Mouse (Mus musculus): ENCODE measurements at regions not wholly inside any gene's neighbourhood (a gene's known extent, or its start where the extent isn't known, plus 50 kb on each side); places are given as distances from the start of the nearest gene placed in this dataset.
A peak's percentile ranks its signal among the peaks of the same experiment; 100 is the strongest.

GRCm38 (mm10) chr2:18617520-18617919 lies 54.7 kb upstream of the Commd3 start:
- 35% methylated on average over 5 of the region's 5 CpGs for WGBS
- H3K9ac ChIP-seq, result no peak overlapping the region
- no peak for ATAC-seq (replicated peaks)

GRCm38 (mm10) chr2:18609868-18610185 lies 62.4 kb upstream of the Commd3 start:
- Histone ChIP-seq H3K9ac (no peak overlapping the region), H3K4me2 (peak overlapping the region; percentile 80), H3K36me3 (replicated peaks) (no peaks in the 10 kb centered on the region), H3K27me3 (replicated peaks) (peaks cover 23% of the 10 kb centered on the region), H3K27ac (no peak overlapping the region), H3K9me3 (no peaks in the 10 kb centered on the region), H3K4me1 (peaks cover 25% of the 10 kb centered on the region), H3K4me3 (peak overlapping the region; percentile 46)
- WGBS, result 7% methylated on average over 10 of the region's 10 CpGs
- ATAC-seq (replicated peaks), result no peak

More at GRCm38 (mm10) chr2:18617520-18617919, 54.7 kb upstream of the Commd3 start:
- no peak overlapping the region for H3K4me3 ChIP-seq
- no peaks in the 10 kb centered on the region for H3K9me3 ChIP-seq
- H3K27ac ChIP-seq, result no peak overlapping the region
- H3K4me2 ChIP-seq, result peak overlapping the region; percentile 24
- H3K36me3 ChIP-seq (replicated peaks), result no peaks in the 10 kb centered on the region
- no peaks in the 10 kb centered on the region for H3K4me1 ChIP-seq
- no peaks in the 10 kb centered on the region; the same call in 1 of the 2 replicates for H3K27me3 ChIP-seq (replicated peaks)

GRCm38 (mm10) chr2:18609075-18609867 lies 62.9 kb upstream of the Commd3 start:
- H3K27me3 ChIP-seq (replicated peaks), result peaks cover 23% of the 10 kb centered on the region
- H3K36me3 ChIP-seq (replicated peaks), result no peaks in the 10 kb centered on the region
- ATAC-seq (replicated peaks), result peak; percentile 75
- H3K4me2 ChIP-seq, result peak overlapping the region; percentile 80
- peaks cover 25% of the 10 kb centered on the region for H3K4me1 ChIP-seq
- H3K4me3 ChIP-seq, result peak overlapping the region; percentile 46
- peak overlapping the region; percentile 55 for H3K9ac ChIP-seq
- no peak overlapping the region for H3K27ac ChIP-seq
- under 1% methylated on average over 51 of the region's 51 CpGs for WGBS
- H3K9me3 ChIP-seq, result no peaks in the 10 kb centered on the region

- no peaks in the 10 kb centered on the region for H3K9me3 ChIP-seq
- H3K27ac ChIP-seq, result no peak overlapping the region
- peak; percentile 87 for ATAC-seq (replicated peaks)
- peak overlapping the region; percentile 80 for H3K4me2 ChIP-seq
- under 1% methylated on average over 27 of the region's 29 CpGs for WGBS
- H3K9ac ChIP-seq, result peak overlapping the region; percentile 55
- H3K4me3 ChIP-seq, result peak overlapping the region; percentile 46
- H3K36me3 ChIP-seq (replicated peaks), result no peaks in the 10 kb centered on the region
- H3K27me3 ChIP-seq (replicated peaks), result peaks cover 23% of the 10 kb centered on the region
- H3K4me1 ChIP-seq, result peaks cover 25% of the 10 kb centered on the region
These were observed 63.7 kb upstream of the Commd3 start for GRCm38 (mm10) chr2:18608260-18609074.

GRCm38 (mm10) chr2:18607586-18608259 lies 64.5 kb upstream of the Commd3 start:
- peaks cover 23% of the 10 kb centered on the region for H3K27me3 ChIP-seq (replicated peaks)
- H3K4me1 ChIP-seq, result peaks cover 25% of the 10 kb centered on the region
- peak overlapping the region; percentile 55 for H3K9ac ChIP-seq
- no peaks in the 10 kb centered on the region for H3K9me3 ChIP-seq
- H3K4me3 ChIP-seq, result peak overlapping the region; percentile 46
- H3K4me2 ChIP-seq, result peak overlapping the region; percentile 80
- no peaks in the 10 kb centered on the region for H3K36me3 ChIP-seq (replicated peaks)
- H3K27ac ChIP-seq, result no peak overlapping the region
- under 1% methylated on average over 14 of the region's 14 CpGs for WGBS
- peak; percentile 77 for ATAC-seq (replicated peaks)

GRCm38 (mm10) chr2:18607088-18607487 lies 65.1 kb upstream of the Commd3 start:
- H3K4me3 ChIP-seq, result peak overlapping the region; percentile 46
- H3K27ac ChIP-seq, result no peak overlapping the region
- H3K4me1 ChIP-seq, result peaks cover 25% of the 10 kb centered on the region
- H3K4me2 ChIP-seq, result peak overlapping the region; percentile 80
- ATAC-seq (replicated peaks), result no peak
- peaks cover 23% of the 10 kb centered on the region for H3K27me3 ChIP-seq (replicated peaks)
- no peak overlapping the region for H3K9ac ChIP-seq
- H3K36me3 ChIP-seq (replicated peaks), result no peaks in the 10 kb centered on the region
- 5% methylated on average over 6 of the region's 6 CpGs for WGBS
- H3K9me3 ChIP-seq, result no peaks in the 10 kb centered on the region

GRCm38 (mm10) chr2:18592221-18592620 lies 80.0 kb upstream of the Commd3 start:
- no peaks in the 10 kb centered on the region for H3K4me1 ChIP-seq
- no peak overlapping the region for H3K9ac ChIP-seq
- H3K27ac ChIP-seq, result no peak overlapping the region
- ATAC-seq (replicated peaks), result no peak
- no peak overlapping the region for H3K4me2 ChIP-seq
- WGBS, result 72% methylated on average over 4 of the region's 4 CpGs
- H3K36me3 ChIP-seq (replicated peaks), result no peaks in the 10 kb centered on the region
- H3K27me3 ChIP-seq (replicated peaks), result no peaks in the 10 kb centered on the region; the same call in 1 of the 2 replicates
- no peaks in the 10 kb centered on the region for H3K9me3 ChIP-seq
- no peak overlapping the region for H3K4me3 ChIP-seq

GRCm38 (mm10) chr2:18588232-18588631 lies 84.0 kb upstream of the Commd3 start:
- no peaks in the 10 kb centered on the region for H3K36me3 ChIP-seq (replicated peaks)
- H3K27me3 ChIP-seq (replicated peaks), result no peaks in the 10 kb centered on the region; the same call in 1 of the 2 replicates
- no peaks in the 10 kb centered on the region for H3K9me3 ChIP-seq
- no peak overlapping the region for H3K27ac ChIP-seq
- H3K4me3 ChIP-seq, result peak overlapping the region; percentile 65
- 1% methylated on average over 4 of the region's 4 CpGs for WGBS
- no peaks in the 10 kb centered on the region for H3K4me1 ChIP-seq
- ATAC-seq (replicated peaks), result no peak
- H3K9ac ChIP-seq, result peak overlapping the region; percentile 46
- peak overlapping the region; percentile 70 for H3K4me2 ChIP-seq

GRCm38 (mm10) chr2:18587746-18588231 lies 84.4 kb upstream of the Commd3 start:
- peak overlapping the region; percentile 65 for H3K4me3 ChIP-seq
- no peaks in the 10 kb centered on the region for H3K36me3 ChIP-seq (replicated peaks)
- H3K4me2 ChIP-seq, result peak overlapping the region; percentile 70
- no peaks in the 10 kb centered on the region for H3K4me1 ChIP-seq
- no peaks in the 10 kb centered on the region for H3K9me3 ChIP-seq
- under 1% methylated on average over 16 of the region's 16 CpGs for WGBS
- no peaks in the 10 kb centered on the region; the same call in 1 of the 2 replicates for H3K27me3 ChIP-seq (replicated peaks)
- peak overlapping the region; percentile 46 for H3K9ac ChIP-seq
- ATAC-seq (replicated peaks), result peak; percentile 37; the same call in 1 of the 2 replicates
- H3K27ac ChIP-seq, result peak overlapping the region; percentile 66; the same call in 1 of the 2 replicates

- H3K9ac ChIP-seq, result peak overlapping the region; percentile 46
- no peaks in the 10 kb centered on the region; the same call in 1 of the 2 replicates for H3K27me3 ChIP-seq (replicated peaks)
- H3K4me2 ChIP-seq, result peak overlapping the region; percentile 70
- 2% methylated on average over 31 of the region's 31 CpGs for WGBS
- H3K4me3 ChIP-seq, result peak overlapping the region; percentile 65
- no peaks in the 10 kb centered on the region for H3K36me3 ChIP-seq (replicated peaks)
- no peaks in the 10 kb centered on the region for H3K9me3 ChIP-seq
- peak overlapping the region; percentile 66 for H3K27ac ChIP-seq
- no peaks in the 10 kb centered on the region for H3K4me1 ChIP-seq
- ATAC-seq (replicated peaks), result peak; percentile 93
These were observed 85.1 kb upstream of the Commd3 start for GRCm38 (mm10) chr2:18586925-18587724.

- Histone ChIP-seq H3K9me3 (no peaks in the 10 kb centered on the region), H3K4me3 (no peak overlapping the region), H3K4me1 (no peaks in the 10 kb centered on the region), H3K4me2 (no peak overlapping the region), H3K27me3 (replicated peaks) (no peaks in the 10 kb centered on the region; the same call in 1 of the 2 replicates), H3K36me3 (replicated peaks) (no peaks in the 10 kb centered on the region), H3K27ac (no peak overlapping the region), H3K9ac (no peak overlapping the region)
- no peak for ATAC-seq (replicated peaks)
- WGBS, result 38% methylated on average over 9 of the region's 9 CpGs
These were observed 86.4 kb upstream of the Commd3 start for GRCm38 (mm10) chr2:18585564-18586336.
